Mouse (Mus musculus): ENCODE results near the gene Pdxdc1. TPM values are rescaled to one million over a fixed set of nuclear protein-coding genes. Genes with fewer than 3 reads are reported as not detected.

The Pdxdc1 gene
- polyA plus RNA-seq (2017; shearing (Covaris generic)): 57.9 TPM

DNA sequence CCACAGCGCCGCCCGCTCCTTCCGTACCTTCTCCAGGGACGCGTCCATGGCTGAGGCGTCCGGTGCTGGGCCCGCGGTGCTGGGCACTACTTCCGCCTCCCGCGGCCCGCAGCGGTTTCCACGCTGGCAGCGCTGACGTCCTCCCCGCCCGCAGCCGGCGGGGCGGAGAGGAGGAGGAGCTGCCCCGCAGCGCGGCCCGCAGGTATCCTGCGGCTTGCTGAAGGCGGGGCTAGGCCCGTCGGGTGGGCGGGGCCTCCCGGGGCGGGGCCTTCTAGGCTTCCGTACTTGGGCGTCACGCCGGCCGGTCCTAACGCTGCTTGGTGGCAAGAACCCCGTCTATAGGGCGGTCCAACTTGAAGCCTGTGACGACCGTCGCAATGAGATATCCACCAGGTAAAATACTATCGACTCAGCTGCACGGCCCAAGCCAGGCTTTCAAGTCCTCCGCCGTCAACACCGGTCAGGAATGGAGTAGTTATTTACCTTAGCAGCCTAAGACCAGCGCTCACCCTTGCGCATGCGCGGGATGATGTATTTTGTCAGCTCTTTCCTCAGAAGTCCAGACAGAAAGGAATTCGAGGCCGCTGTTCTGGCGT, at the start of gene Pdxdc1, which contains the start of gene Mpv17l:
Gene Pdxdc1 (minus strand): TSS at position 244 of the 596 bp plus-strand sequence.
Gene Mpv17l (plus strand): TSS at position 274 of the 596 bp plus-strand sequence.

DNA sequence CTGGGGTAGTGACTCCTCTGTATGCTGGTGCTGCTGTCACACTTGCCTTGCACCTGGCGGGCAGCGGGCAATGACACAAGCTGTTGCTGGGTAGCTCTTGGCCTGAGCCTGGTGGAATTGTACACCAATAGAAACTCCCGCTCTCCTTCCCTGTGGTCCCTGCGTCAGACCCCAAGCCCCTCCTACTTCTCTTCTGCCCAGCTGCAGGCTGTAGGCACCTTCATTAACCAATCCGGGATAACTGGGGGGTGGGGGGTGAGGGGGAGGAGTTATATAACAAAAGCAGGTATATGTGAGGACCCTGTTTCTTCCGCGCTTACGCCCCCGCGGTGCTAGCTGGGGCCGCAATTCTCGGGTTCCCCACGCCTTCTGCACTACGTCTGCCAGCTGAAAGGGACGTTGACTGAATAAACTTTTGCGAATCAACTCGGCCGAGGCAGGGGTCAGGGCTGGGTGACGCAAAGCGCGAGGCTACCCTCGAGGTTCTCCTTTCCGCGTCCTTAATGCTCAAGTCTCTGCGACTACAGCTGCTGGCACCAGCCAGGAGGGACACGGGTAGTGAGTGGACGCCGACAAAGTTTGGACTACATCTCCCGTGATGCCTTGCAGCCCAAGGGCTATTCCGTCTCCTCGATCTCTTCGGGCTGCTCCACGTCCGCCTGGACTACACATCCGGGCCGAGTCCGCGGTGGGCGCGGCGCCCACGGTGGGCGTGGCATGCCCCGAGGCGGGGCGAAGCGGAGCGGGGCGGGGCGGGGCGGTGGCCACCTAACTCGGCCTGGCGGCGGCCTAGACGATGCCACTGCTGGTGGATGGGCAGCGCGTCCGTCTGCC, 84.2 kb downstream of the Pdxdc1 start, which contains the start of gene Ntan1:
Gene Ntan1 (plus strand): TSS at position 286 of the 834 bp plus-strand sequence.

Other genes starting within 250 kb of the Pdxdc1 start
- gene Parn, start 235.0 kb downstream of the Pdxdc1 start, polyA plus RNA-seq (2017; shearing (Covaris generic)): 48.7 TPM
- 51.7 TPM for gene Bfar, start 231.3 kb downstream of the Pdxdc1 start, polyA plus RNA-seq (2017; shearing (Covaris generic))
- gene 3110001I22Rik, start 231.2 kb downstream of the Pdxdc1 start, polyA plus RNA-seq (2017; shearing (Covaris generic)): 33.9 TPM
- 0.32 TPM for gene Pla2g10, start 172.1 kb downstream of the Pdxdc1 start, polyA plus RNA-seq (2017; shearing (Covaris generic))
- 57.4 TPM for gene Rrn3, start 122.4 kb downstream of the Pdxdc1 start, polyA plus RNA-seq (2017; shearing (Covaris generic))
- gene Ntan1, start 84.3 kb downstream of the Pdxdc1 start, polyA plus RNA-seq (2017; shearing (Covaris generic)): 146 TPM
- gene Mpv17l, start within 50 bp of the Pdxdc1 start, polyA plus RNA-seq (2017; shearing (Covaris generic)): 0.37 TPM
- not detected for gene 2900011O08Rik, start 83.5 kb upstream of the Pdxdc1 start, polyA plus RNA-seq (2017; shearing (Covaris generic))
- not detected for gene Ifitm7, start 83.8 kb upstream of the Pdxdc1 start, polyA plus RNA-seq (2017; shearing (Covaris generic))